Mouse (Mus musculus) ES-Bruce4 (cell line): ENCODE measurements at regions not wholly inside any gene's neighbourhood (a gene's known extent, or its start where the extent isn't known, plus 50 kb on each side); places are given as distances from the start of the nearest gene placed in this dataset.

Experiments
- CTCF ChIP-seq: IDR thresholded peaks from one replicate; pipeline ENCODE4 v1.8.1; 2011; ENCODE audit warnings: low read depth, low read length
- EP300 ChIP-seq: IDR thresholded peaks from 2 replicates; pipeline ENCODE4 v1.6.1; 2011; ENCODE audit warnings: low read depth, low read length; ENCODE audit not compliant: insufficient read depth
- POLR2A ChIP-seq: IDR thresholded peaks from one replicate; pipeline ENCODE4 v1.8.1; 2011; ENCODE audit warnings: low read length; ENCODE audit not compliant: insufficient read depth

- TF ChIP-seq CTCF, result no peak
- no peak for TF ChIP-seq POLR2A
- TF ChIP-seq EP300, result no peak
Measured at GRCm38 (mm10) chr13:71034926-71035687, 193.5 kb upstream of the Adamts16 start.
